Comparison of ENCODE assay signal across 8 mouse cellular contexts in genomic region chr11:75733227-75733940, GRCm38 (mm10). TPM values are rescaled to one million over a fixed set of nuclear protein-coding genes. Genes with fewer than 3 reads are reported as not detected.
DNase-seq lines count a peak whose midpoint lies in the region; ATAC-seq lines count a peak whose summit lies in the region.

No protein-coding gene starts in this region.

- peak; percentile 47 for DNase-seq in ES-CJ7 (ENCODE audit: low read depth, low spot score)
- DNase-seq in adrenal gland, postnatal 4 days (ENCODE audit: low spot score in 2 of 2), result peak; percentile 58 to 64
- peak; percentile 25 for DNase-seq in left cerebral cortex, adult 11 months (ENCODE audit: low spot score)
- peak; percentile 71 for DNase-seq in lung, postnatal 14 days
- DNase-seq in right cerebral cortex, postnatal 10 days (ENCODE audit: low spot score in 2 of 2), result peak; percentile 69 to 73
- peak; percentile 70 for DNase-seq in urinary bladder, postnatal 14 days (ENCODE audit: low spot score)

- no peaks in the 10 kb centered on the region for H3K27me3 ChIP-seq in forebrain, embryonic 12.5 days
- no peaks in the 10 kb centered on the region for H3K27me3 ChIP-seq in heart, embryonic 16.5 days (ENCODE audit: control insufficient read depth, insufficient read depth, low read length)

- peaks cover 41% of the 10 kb centered on the region for H3K4me1 ChIP-seq in forebrain, embryonic 12.5 days
- peaks cover 36% of the 10 kb centered on the region for H3K4me1 ChIP-seq in heart, embryonic 16.5 days (ENCODE audit: control insufficient read depth, insufficient read depth, low read length)

- peaks cover 13% of the 10 kb centered on the region for H3K36me3 ChIP-seq in forebrain, embryonic 12.5 days (replicated peaks)
- peaks cover 4% of the 10 kb centered on the region; the same call in 1 of the 2 replicates for H3K36me3 ChIP-seq in heart, embryonic 16.5 days (ENCODE audit: control insufficient read depth, insufficient read depth)

- WGBS in forebrain, embryonic 12.5 days, result under 1% methylated on average over 47 of the region's 52 CpGs
- under 1% methylated on average over 51 of the region's 52 CpGs for WGBS in heart, embryonic 16.5 days

- peak overlapping the region; percentile 74 for H3K4me2 ChIP-seq in forebrain, embryonic 12.5 days
- peak overlapping the region; percentile 83 for H3K4me2 ChIP-seq in heart, embryonic 16.5 days (ENCODE audit: low read depth, low read length)

- peak overlapping the region; percentile 96 for H3K4me3 ChIP-seq in forebrain, embryonic 12.5 days (replicated peaks)
- peak overlapping the region; percentile 99 for H3K4me3 ChIP-seq in heart, embryonic 16.5 days (ENCODE audit: low read length)

- peak overlapping the region; percentile 98 for H3K9ac ChIP-seq in forebrain, embryonic 12.5 days
- H3K9ac ChIP-seq in heart, embryonic 16.5 days (ENCODE audit: low read length), result peak overlapping the region; percentile 95

- ATAC-seq in forebrain, embryonic 12.5 days (ENCODE audit: low FRiP score), result peak; percentile 58
- ATAC-seq in heart, embryonic 16.5 days (replicated peaks; ENCODE audit: extremely low read depth, insufficient read depth, low FRiP score), result peak; percentile 59

- H3K27ac ChIP-seq in forebrain, embryonic 12.5 days, result peak overlapping the region; percentile 98
- H3K27ac ChIP-seq in heart, embryonic 16.5 days (ENCODE audit: low read length), result peak overlapping the region; percentile 90

- H3K9me3 ChIP-seq in forebrain, embryonic 12.5 days, result no peaks in the 10 kb centered on the region
- H3K9me3 ChIP-seq in heart, embryonic 16.5 days (replicated peaks; ENCODE audit: control insufficient read depth, low read length), result no peaks in the 10 kb centered on the region

RNA-seq across cellular contexts. Expression of gene Ywhae, which starts 0.7 kb away (rescaled TPM):
- total RNA-seq in adrenal gland, postnatal 4 days (2021), result 100 to 1,000 TPM; 648 to 744 TPM
- polyA plus RNA-seq in forebrain, embryonic 12.5 days (2016; fragmentation: Nextera tagmentation; extraction: Ambion mirVana), result 1,436 and 1,495 TPM in 2 replicates
- polyA plus RNA-seq in heart, embryonic 16.5 days (2015; fragmentation: Nextera tagmentation; extraction: Ambion mirVana), result 646 and 689 TPM in 2 replicates

RNA-seq across cellular contexts. Expression of gene Crk, which starts 54.3 kb away (rescaled TPM):
- 100 to 1,000 TPM; 106 to 108 TPM for total RNA-seq in adrenal gland, postnatal 4 days (2021)
- polyA plus RNA-seq in forebrain, embryonic 12.5 days (2016; fragmentation: Nextera tagmentation; extraction: Ambion mirVana), result 139 and 146 TPM in 2 replicates
- polyA plus RNA-seq in heart, embryonic 16.5 days (2015; fragmentation: Nextera tagmentation; extraction: Ambion mirVana), result 99.6 and 101 TPM in 2 replicates

Comparison
In these comparisons a context has a peak if more than half of its experiments do, and no peak if none do; other contexts are left out.
1. Peak in every context shown above with its lines: DNase-seq, ATAC-seq, H3K4me3 ChIP-seq and H3K27ac ChIP-seq.